Mouse (Mus musculus): Measurements from ENCODE around the gene Ugt2b5.
"Not testable (repeated sequence)": the region's sequence is repeated elsewhere in the genome, so short reads cannot be mapped to it uniquely, and the experiment has no call there.

Gene Ugt2b5

DNA sequence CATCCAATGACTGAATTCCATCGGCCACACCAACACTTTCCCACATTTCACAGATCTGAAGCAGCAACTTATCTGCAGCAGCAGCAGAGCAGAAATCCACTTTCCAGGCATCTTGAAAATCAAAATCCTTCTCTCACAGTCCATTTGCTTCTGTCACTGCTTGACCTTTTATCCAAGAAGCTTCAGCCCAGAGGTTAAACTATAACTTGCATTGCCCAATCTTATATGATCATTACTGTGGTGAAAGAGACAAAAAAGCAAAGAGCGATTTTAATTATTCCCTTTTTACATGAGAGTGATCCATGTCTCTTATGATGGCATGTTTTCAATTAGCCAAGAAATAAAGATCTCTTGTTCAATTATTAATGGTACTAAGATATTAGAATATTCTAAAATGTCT is at the start of gene Ugt2b5:
TSS of gene Ugt2b5 (minus strand) at position 123 of the 400 bp plus-strand sequence.
- not testable (repeated sequence) for DNase-seq (ENCODE audit: low read depth, low spot score)

DNA sequence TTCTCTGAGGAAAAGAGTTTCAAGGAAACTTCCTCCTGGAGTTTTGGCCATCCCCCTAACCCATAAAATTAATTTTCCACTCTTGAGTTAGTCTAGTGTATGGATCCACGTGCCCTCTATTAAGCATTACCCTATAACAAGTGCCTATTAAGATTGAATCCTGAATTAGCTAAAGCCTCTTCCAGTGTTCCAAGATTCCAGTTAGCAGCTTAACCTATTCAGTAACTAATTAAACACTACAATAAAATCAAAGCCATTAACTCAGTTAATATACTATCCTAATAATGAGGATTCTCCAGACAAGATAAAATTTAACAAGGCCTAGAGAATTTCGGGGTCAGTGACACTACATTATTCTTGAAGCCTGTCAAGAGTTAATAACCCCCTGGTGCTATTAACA is 35.7 kb upstream of the Ugt2b5 start:
- DNase-seq (ENCODE audit: low read depth, low spot score), result not testable (repeated sequence)

DNA sequence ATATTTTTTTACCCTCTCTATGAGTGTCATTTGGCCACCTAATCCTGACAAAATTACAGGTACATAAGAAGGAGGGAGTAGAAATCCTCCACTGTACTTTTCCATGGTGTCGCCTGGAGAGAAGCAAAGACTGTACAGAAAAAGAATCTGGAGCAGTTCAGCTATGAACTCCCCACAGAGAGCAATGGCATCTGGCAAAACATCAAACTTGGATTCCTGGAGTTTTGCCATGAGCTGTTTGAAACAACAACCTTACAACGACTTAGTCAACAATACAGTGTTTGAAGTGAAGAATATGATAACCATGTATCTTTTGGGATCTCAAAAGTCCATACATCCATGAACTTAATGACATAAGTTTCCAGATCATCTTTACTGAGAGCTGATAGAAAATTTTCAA is 34.6 kb upstream of the Ugt2b5 start:
- DNase-seq (ENCODE audit: low read depth, low spot score), result no peak

DNA sequence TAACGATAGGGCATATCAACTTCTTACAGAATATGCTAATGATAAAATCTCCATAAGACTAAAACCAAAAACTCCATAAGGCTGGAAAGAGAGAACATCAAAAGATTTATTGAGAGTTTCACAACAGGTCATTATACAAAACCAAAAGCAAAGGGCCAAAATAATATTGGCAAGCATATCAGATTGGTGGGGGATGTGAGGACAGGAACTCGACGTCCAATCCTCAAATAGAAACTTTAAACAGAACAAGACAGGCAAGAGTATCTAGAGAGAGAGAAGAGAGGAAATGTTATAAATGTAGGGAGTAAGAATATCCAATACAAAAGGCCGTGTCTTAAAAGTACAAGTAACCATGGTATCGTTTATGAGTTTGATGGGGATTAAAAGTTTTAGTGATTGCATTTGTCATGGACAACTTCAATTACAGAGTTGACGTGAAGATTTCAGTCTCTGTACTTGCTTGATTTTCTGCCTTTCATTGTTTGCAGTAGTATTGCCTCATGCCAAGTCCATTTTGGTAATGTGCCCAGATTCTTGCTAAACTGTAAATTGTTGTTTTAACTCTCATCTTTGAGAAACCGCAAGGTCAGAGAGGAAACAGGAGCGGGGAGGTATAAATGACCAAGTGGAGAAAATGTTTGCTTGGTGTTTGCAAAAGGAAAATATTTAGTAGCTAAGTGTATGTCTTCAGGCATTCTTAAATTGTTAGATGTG is 7.8 kb upstream of the Ugt2b5 start:
- no peak for DNase-seq (ENCODE audit: low read depth, low spot score)

DNA sequence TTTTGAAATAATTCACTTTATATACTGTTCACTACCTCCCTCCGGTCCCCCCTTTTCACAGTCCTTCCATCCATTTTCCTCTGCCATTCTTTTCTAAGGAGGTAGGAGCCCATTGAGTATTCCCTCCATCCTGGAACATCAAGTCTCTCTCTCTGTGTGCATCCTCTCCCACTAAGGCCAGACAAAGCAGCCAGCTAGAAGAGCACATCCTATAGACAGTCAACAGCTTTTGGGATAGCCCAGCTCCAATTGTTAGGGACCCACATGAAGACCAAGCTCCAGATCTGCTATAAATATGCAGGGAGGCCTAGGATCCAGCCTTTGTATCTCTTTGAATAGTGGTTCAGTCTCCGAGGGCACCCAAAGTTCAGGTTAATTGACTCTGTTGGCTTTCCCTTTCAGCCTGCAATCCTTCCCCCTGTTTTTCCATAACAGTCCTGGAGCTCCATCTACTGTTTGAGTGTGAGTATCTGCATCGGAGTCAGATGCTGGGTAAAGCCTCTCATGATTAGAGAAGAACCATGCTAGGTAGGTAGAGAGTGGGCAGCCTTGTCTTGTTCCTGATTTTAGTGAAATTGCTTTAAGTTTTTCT is 2.8 kb upstream of the Ugt2b5 start:
- peak; percentile 3 for DNase-seq (ENCODE audit: low read depth, low spot score)

DNA sequence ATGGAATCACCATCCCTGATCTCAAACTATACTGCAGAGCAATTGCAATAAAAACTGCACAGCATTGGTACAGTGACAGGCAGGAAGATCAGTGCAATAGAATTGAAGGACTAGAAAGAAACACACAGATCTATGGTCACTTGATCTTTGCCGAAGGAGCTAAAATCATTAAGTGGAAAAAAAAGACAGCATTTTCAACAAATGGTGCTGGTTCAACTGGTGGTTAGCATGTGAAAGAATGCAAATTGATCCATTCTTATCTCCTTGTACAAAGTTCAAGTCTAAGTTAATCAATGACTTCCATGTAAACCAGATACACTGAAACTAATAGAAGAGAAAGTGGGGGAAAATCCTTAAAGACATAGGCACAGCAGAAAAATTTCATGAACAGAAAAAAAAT is 36.4 kb downstream of the Ugt2b5 start:
- DNase-seq (ENCODE audit: low read depth, low spot score), result not testable (repeated sequence)

DNA sequence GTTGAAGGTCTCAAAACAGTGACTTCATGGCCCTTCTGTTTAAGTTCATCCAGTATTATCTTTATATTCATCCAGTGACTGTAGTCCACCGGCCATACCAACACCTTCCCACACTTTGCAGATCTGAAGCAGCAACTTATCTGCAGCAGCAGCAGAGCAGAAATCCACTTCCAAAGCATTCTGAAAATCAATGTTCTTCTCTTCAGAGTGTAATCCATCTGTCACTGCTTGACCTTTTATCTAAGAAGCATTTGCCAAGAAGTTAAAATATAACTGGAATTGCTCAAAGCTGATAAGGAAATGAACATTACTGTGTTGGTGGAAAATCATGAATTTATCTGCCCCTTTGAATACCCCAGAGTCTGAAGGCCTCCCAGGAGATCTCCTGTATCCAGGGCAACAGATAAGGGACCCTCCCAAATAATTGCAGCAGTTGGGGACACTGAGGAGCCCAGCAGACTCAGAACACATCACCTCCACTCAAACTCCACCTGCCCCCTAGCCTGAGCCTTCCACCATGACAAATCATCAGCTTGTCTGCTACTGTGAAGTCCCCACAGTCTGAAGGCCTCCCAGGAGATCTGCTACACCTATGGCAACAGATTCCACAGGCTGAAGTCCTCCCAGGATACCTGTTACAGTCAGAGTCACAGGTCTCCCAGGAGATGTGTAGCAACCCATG is 47.6 kb downstream of the Ugt2b5 start, which contains the start of gene Ugt2b36:
TSS of gene Ugt2b36 (minus strand) at position 210 of the 682 bp plus-strand sequence.
- DNase-seq (ENCODE audit: low read depth, low spot score), result no peak

DNA sequence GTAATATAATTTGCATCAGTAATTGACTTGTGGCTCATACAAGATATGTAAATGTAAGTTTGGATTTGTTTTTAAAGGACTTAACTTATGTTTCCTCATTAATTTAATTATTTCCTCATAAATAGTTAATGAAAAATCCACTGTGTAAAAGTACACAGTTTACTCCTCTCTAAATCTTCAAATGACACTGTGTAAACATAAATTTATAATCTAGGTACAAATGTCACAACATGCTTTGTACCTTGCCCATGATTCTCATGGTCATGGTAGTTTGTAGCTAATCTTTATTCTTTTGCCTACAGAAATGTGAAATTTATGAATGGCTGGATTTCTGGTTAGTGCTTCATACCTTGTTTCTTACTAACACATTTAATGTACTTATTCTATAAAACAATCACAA is 49.0 kb downstream of the Ugt2b5 start:
- DNase-seq (ENCODE audit: low read depth, low spot score), result no peak

DNA sequence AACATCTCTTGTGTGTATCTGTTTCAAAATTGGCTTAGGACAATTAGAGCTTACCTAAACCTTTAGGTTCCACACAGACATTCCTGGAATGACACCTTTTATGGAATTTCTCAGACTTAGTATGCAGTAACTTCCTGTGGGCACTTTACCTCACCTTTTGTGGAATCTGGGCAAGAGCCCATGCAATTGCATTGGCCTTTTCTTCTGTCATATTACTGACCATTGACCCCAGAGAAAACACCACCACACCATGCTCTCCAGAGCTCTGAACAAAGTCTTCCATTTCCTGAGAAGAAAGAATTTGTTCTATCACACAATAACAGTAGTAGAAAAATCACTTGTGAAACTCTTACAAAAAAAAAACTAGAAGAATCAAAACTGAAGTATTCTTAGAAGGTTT is 50.9 kb downstream of the Ugt2b5 start:
- no peak for DNase-seq (ENCODE audit: low read depth, low spot score)

DNA sequence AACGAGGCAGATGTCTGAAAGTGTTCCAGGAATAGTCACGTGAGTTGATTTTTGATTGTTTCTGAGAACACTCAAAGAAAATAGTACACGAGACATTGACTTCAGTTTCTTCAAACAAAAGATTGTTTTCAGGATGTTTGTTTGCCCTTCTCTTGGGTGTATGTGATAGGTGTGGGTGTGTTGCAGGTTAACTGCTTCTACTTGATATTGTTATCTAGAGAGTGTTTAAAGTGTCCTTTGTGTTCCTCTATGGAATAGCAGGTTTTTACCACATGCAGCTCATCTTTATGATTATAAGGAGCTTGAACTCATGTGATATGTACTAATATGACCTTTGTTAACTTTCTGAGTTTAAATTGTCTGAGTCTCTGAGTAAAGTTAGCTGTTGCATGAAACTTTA is 53.8 kb downstream of the Ugt2b5 start:
- no peak for DNase-seq (ENCODE audit: low read depth, low spot score)

Measured in retina, postnatal 7 days (tissue).